Mouse (Mus musculus): ENCODE results near the gene Nkx2-3.

Nkx2-3 gene

DNA sequence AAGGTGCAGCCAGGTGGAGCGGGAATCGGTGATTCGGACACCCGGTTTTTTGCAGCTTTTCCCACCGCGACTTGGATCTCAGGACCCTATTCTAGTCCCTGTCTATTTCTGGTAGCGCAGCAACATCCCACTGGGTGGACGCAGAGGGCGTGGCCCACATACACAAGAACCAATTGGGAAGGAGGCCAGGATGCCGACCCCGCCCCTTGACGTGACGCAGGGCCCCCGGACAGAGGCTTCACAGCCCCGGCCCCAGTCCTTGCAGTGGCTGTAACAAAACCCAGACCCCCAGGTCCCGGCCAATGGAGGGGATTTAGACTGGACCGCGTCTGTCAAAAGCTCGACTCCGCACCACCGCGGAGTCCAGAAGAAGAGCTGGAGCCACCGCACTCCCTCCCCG is at the start of gene Nkx2-3:
Gene Nkx2-3 (plus strand): TSS at position 275 of the 400 bp plus-strand sequence.
- peak; percentile 34 for DNase-seq

DNA sequence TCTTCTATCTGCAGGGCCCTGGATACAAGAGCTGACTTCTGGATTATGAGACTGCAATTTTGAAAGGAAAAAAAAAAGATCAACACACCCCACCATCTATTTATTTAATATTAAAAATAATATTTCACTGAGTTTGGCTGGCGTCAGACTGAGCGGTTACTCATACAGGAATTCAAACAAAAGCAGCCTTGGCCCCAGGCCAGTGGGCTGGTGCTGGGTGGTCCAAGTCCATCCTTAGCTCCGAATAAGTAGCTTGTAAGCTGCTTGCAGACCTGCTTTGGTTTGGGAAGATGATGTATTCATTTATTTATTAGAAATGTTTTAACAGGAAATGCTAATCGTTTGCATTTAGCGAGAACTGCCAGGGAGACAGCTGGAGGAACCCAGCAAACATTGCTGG is 49.0 kb upstream of the Nkx2-3 start:
- DNase-seq: peak; percentile 38

- DNase-seq: no peak
These were observed 43.8 kb upstream of the Nkx2-3 start for GRCm38 (mm10) chr19:43568298-43568697.

DNA sequence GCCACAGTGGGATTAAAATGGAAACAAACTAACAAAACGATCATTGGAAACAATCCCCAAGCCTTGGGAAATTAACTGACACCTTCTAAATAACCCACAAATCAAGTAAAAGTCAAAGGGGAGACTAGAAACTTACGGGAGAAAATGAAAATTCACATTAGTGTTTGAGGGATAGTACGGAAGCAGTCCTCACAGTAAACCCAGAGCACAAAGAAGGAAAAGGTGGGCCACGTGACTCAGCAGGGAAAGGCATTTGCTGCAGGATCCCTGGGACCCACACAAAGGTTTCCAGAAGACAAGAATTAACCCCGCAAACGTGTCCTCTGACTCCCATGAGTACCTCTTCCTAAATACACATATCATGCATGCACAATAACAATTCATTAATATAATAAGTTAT is 43.0 kb upstream of the Nkx2-3 start:
- DNase-seq: no peak

DNA sequence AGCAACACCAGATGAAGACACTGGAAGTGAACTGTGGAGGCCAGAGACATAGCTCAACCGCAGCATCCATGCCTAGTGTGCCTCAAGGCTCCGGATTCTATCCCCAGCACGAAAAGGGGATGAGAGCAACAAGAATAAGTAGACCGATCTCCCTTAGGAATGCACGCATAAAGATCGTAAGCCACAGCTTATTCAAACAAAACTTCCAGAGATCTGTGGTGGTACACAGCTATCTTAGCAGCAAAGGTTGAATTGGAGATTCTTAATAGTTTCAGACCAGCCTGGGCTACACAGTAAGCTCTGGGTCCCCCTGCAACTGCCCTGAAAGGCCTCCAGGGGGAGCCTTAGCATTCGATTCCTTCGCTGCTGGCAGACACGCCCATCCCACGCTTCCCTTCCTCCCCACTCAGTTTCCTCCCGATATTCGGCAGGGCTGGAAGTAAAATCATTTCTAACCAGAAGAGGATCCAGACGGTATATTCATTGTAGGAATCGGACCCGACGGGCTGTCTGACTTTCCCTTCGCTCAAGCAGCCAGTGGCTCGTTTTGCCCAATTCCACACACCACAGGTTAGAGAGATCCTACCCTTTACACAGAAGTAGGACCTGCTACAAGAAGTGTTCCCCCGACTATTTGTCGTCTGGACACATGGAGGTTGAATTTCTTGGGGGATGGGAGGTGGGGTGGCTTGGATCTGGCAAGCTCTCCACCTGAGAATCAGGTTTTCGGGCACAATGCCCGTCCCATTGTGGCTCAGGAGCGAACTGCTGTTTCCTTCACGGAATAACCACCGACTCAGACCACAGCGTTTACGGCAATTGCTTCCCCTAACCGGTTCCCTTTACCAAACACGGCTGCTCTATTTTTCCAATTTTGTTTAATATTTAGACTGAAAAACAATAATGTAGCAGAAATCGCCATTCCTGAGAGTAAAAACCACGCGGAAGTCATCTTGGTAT is 41.0 kb upstream of the Nkx2-3 start:
- peak; percentile 88 for DNase-seq

DNA sequence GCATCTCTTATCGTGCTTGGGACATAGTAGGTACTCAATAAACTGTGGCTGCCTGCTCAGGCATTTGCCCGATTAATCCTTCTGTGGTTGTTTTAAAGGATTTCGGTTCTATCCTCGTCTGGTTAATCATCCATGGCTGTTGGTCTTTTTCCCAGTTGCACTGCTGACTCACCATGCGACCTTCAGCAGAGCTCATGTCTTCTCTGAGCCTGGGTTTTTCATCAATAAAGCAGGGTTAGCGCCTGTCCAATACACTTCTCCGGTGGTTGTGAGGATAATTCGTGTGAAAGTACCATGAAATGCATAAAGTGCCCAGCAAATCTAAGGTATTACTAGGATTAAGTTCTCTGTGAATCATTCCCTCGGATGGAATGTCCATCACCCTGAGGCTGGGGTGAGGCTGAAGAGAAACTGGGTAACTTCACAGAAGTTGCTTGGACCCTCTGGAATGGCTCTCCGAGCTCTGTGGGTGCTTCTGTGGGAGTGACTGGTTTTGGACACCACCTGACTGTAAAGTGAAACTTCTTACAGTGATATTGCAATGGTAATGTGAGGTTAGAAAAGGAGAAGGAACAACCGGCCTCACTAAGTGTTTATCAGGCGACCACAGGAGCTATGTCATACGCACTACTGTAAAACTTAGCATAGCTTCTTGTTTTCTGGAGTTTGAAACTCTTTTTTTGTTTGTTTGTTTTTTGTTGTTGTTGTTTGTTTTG is 32.9 kb upstream of the Nkx2-3 start:
- DNase-seq: no peak

DNA sequence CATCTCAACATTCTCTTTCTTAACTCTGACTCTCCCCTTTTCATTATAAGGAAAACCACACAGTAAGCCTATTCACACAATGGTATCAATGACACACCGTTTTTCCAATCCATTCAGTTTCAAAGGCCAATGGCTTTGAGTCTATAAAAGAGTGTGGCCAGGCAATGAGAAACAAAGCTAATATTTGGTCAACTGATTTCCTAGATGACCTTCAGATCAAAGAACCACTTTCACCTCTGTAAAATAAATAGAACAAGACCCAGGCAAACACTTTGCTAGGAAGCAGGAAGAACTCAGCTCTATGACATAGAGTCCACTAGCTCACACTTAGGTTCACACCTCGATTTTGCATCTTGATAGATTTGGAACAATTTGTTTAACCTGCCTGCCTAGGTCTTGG is 30.9 kb upstream of the Nkx2-3 start:
- no peak for DNase-seq

DNA sequence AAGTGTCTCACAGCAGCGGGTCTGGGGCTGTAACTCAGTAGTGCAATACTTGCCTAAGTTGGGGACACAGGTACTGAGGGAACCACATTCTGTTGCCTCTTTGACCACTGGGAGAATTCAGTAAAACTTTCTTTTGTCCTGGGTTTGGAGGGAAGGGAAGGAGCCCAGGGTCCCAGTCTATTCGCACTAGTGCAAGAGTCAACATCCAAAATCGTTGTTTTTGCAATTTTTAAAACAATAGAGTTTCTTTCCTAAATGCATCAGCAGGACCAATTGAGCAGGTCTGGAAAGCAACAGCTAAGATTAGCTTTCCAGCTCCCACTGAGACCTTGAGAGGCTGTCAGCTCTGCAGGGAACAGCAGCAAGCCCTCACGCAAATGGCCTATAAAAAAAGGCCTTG is 28.9 kb upstream of the Nkx2-3 start:
- DNase-seq: no peak

DNA sequence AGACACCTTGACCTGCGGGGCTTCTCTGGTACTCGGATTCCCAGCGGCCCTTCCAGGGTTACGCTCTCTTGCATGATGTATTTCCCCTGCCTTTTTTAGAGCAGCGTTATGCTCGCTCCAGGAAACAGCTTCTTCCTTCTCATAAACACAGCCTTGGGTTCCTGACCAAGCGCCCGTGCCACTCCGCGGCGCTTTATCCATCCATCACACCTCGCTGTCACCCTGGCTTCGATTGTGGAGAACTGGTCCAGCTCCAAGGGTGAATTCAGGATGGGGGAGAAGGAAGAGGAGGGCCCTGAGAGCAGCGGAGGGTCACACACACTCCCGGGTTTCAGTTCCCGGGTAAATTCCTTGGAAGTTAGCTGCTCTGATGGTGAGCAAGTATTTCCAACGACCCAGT is 28.5 kb upstream of the Nkx2-3 start:
- DNase-seq: peak; percentile 21

DNA sequence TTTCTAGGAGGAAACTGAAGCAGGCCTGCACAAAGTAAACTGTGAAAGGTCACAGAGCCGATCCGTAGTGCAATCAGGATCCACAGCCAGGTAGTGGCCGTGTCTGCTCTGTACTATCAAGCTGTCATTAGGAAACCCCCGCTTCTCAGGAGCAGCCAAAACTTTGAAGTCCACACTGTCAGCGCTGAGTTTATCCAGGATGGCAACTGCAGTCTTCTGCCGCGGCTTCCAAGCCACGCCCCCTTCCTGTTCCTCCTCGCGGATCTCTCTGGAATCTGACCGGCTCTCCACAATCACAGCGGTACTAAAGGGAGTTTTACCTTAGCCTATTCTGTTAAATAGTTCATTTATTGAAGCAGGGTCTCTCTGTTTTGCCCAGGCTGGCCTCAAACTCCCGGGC is 27.3 kb upstream of the Nkx2-3 start:
- DNase-seq: peak; percentile 59

DNA sequence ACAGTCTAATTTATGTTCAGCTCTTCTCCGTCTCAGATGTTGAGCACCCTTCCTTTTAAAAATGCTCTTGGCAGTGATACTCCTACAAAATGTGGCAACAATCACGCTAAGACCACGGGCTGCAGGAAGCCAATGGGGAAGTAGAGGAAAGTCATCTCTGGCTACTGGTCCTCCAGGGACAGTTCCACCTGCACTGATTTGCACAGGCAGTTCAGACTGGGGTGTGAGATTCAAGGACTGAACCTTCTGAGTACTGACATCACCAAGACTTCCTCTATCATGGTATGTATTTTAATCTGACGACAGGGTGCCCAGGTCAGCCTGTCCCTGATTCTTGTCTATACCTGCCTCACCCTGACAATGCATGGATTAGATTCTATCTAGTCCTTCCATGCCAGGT is 20.1 kb upstream of the Nkx2-3 start:
- DNase-seq: no peak

DNA sequence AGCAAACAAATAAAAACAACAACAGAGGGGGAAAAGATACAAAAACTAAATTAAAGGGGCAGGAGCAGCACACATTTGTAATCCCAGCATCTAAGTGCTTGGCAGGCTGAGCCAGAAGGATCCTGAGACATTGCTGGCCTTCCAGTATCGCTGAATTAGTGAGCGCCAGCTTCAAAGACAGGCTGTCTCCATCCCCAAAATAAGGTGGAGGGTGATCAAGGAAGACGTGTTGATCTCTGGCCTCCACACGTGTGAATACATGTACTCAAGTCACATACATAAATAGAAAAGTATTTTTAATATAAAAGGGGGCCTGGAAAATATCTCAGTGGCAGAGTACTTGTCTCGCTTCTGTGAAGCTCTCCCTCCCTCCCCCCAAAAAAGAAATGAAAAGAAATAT is 15.1 kb upstream of the Nkx2-3 start:
- no peak for DNase-seq

GRCm38 (mm10) chr19:43598741-43599660 is 13.1 kb upstream of the Nkx2-3 start:
- no peak for DNase-seq

DNA sequence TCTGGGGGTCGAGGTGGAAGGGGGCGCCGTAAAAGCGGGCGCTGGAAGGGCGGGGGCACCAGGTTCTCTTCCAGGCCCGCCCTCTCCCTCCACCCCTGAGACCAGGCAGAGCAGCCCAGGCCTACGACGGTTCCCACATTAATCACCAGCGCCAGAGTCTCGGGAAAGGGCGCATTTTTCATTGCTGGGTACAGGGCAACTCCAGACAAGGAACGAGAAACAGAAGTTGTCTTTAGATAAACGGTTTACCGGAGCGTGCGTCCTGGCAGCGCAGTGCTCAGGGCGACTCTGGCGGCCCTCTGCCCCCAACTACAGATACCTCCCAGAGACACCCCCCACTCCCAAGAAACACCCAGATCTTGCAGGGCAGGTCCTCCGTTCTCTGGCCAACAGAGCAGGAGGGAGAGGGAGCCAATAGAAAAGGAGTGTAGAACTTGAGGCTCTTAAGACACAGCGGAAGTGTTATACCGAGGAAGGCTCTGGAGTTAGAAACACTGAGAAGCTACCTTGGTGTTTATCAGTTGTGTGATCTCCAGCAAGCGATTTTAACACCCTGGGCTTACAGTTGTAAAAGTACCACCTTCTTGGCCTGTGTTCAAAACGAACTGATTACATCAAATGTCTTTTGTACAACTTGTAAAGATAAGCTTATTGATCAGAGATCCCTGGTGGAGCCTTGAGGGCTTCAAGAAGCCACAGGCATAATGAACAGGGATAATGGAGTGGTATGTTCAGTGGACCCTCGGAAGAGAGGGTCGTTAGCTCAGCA is 12.2 kb upstream of the Nkx2-3 start:
- no peak for DNase-seq

- DNase-seq: no peak
These were observed 11.4 kb upstream of the Nkx2-3 start for GRCm38 (mm10) chr19:43600545-43601331.

- no peak for DNase-seq
These were observed 10.7 kb upstream of the Nkx2-3 start for GRCm38 (mm10) chr19:43601440-43601839.

DNA sequence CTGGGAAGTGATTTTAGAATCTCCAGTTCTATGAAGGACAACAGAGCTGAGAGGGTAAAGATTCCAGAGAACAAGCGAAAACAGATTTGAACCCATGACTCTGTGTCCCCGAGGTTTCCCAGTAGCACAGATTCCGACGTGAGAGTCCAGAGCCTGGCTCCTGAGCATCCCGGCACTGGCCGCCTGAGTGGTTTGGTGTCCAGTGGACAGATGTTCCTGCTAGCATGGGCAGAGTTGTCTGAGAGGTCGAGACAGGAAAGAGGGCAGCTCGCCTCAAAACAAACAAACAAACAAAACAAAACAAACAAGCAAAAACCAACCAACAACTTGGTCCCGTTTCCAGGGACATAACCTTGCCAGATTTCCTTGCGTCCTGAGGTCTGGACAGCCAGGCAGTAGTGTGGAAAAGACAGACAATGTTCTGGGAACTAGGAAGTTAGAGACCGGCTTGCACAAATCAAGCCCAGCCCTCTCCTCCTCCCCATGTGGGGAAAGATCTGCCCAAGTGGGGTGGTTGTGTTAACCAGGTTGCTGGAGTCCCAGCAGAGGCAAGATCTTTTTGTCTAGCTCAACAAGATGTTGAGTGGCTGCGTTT is 10.0 kb upstream of the Nkx2-3 start:
- DNase-seq: no peak

- no peak for DNase-seq
These were observed 8.6 kb upstream of the Nkx2-3 start for GRCm38 (mm10) chr19:43603521-43603920.

- DNase-seq: no peak
These were observed 7.5 kb upstream of the Nkx2-3 start for GRCm38 (mm10) chr19:43604492-43605120.

All from lung, postnatal 36 days (tissue).